Mouse (Mus musculus) midbrain, embryonic 14.5 days (tissue): ENCODE data around the gene Shisal2a. TPM values are rescaled to one million over a fixed set of nuclear protein-coding genes. Genes with fewer than 3 reads are reported as not detected.

Source experiments
- ATAC-seq: fragments of 200-750 bp; cut with Nextera tagmentation; 2 replicates; pipeline ENCODE4 v1.8.0; 2017; ENCODE audit warnings: moderate number of reproducible peaks, moderate library complexity; ENCODE audit not compliant: low FRiP score, low TSS enrichment
- DNase-seq: peaks from one replicate; pipeline ENCODE4 v3.0.0-alpha.2; 2015
- H3K27ac ChIP-seq: fragments of 300-500 bp; sonication (generic); replicated peaks from 2 replicates; pipeline ENCODE4 v1.5.1; 2014; ENCODE audit warnings: mild to moderate bottlenecking, low read depth, low read length, moderate library complexity
- H3K27me3 ChIP-seq: fragments of 300-500 bp; sonication (generic); 2 replicates; pipeline ENCODE4 v1.6.1; 2014; ENCODE audit warnings: low read length, control low read depth, mixed read lengths; ENCODE audit not compliant: control insufficient read depth, insufficient read depth
- H3K36me3 ChIP-seq: fragments of 300-500 bp; sonication (generic); 2 replicates; pipeline ENCODE4 v1.6.1; 2014; ENCODE audit warnings: low read length, control low read depth; ENCODE audit not compliant: control insufficient read depth, insufficient read depth
- H3K4me1 ChIP-seq: fragments of 300-500 bp; sonication (generic); 2 replicates; pipeline ENCODE4 v1.6.1; 2014; ENCODE audit warnings: mild to moderate bottlenecking, antibody characterized with exemption, low read length, control low read depth; ENCODE audit not compliant: control insufficient read depth, insufficient read depth
- H3K4me2 ChIP-seq: fragments of 300-500 bp; sonication (generic); 2 replicates; pipeline ENCODE4 v1.6.1; 2014; ENCODE audit warnings: mild to moderate bottlenecking, low read length, moderate library complexity
- H3K4me3 ChIP-seq: fragments of 300-500 bp; sonication (generic); replicated peaks from 2 replicates; pipeline ENCODE4 v1.5.1; 2014; ENCODE audit warnings: low read depth, low read length
- H3K9ac ChIP-seq: fragments of 300-500 bp; sonication (generic); replicated peaks from 2 replicates; pipeline ENCODE4 v1.6.1; 2014; ENCODE audit warnings: mild to moderate bottlenecking, low read length, moderate library complexity
- H3K9me3 ChIP-seq: fragments of 300-500 bp; sonication (generic); 2 replicates; pipeline ENCODE4 v1.6.1; 2016; ENCODE audit warnings: low read length, control low read depth, mixed read lengths; ENCODE audit not compliant: control insufficient read depth
- WGBS: fragments of 180-500 bp; shearing (Covaris S2); extraction: QIAGEN DNeasy Blood & Tissue Kit; methylation state at CpG from one replicate; pipeline ENCODE4 v1.1.7; 2014; 5-methylcytosine and 5-hydroxymethylcytosine counted together
- polyA plus RNA-seq: library from polyadenylated mRNA; unstranded; fragments of >200 nt; fragmentation: Nextera tagmentation; extraction: Ambion mirVana; gene quantifications from 2 replicates; pipeline ENCODE4 v1.2.1, GENCODE M21; 2014

Shisal2a gene
- polyA plus RNA-seq, 1 experiment from 2014 or later, result 4.9 TPM

DNA sequence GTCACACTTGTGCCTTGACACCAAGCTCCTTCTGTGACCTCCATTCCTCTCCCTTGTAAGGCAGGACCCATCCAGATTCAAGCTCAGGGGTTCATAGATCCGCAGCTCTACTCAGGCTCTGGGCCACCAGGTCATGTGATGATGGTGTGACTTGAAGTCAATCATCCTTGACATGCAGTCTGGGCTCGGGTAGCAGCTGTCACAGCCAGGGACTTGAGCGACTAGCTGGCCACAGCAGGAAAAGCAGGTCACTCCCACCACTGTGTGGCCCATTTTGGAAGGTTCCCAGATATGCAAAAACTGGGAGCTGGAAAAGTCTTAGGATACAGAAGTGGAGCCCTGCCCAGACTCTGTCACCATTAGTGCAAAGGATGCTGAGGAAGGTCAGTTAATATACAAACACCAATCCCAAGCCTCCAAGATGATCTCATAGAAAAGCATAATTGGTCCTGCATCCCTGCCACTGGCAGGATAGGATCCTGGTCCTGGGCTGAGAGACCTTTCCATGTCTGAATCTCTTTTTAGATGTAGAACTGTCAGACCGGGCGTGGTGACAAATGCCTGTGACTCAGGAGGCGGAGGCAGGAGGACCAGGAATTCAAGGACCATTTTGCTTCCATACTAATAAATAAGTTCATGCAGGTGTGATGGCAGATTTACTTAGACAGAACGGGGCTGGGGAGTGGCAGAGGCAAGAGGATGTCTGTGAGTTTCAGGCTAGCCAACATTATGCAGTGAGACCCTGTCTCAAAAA lies 62.3 kb downstream of the Shisal2a start:
- no peak overlapping the region for H3K27ac ChIP-seq
- H3K9ac ChIP-seq, result no peak overlapping the region
- H3K4me2 ChIP-seq, result no peak overlapping the region
- WGBS, result 71% methylated on average over 7 of the region's 7 CpGs
- H3K9me3 ChIP-seq, result no peaks in the 10 kb centered on the region
- no peaks in the 10 kb centered on the region for H3K27me3 ChIP-seq
- H3K4me3 ChIP-seq, result no peak overlapping the region
- ATAC-seq, result no peak
- no peak for DNase-seq
- no peaks in the 10 kb centered on the region for H3K36me3 ChIP-seq
- no peaks in the 10 kb centered on the region for H3K4me1 ChIP-seq

- H3K27me3 ChIP-seq, result no peaks in the 10 kb centered on the region
- no peak overlapping the region for H3K4me2 ChIP-seq
- H3K36me3 ChIP-seq, result no peaks in the 10 kb centered on the region
- no peak overlapping the region for H3K9ac ChIP-seq
- no peak overlapping the region for H3K27ac ChIP-seq
- H3K9me3 ChIP-seq, result no peaks in the 10 kb centered on the region
- no peak for DNase-seq
- H3K4me1 ChIP-seq, result no peaks in the 10 kb centered on the region
- no peak overlapping the region for H3K4me3 ChIP-seq
- WGBS, result 77% methylated on average over 6 of the region's 6 CpGs
- ATAC-seq, result no peak
These were observed 63.4 kb downstream of the Shisal2a start for GRCm38 (mm10) chr4:108319747-108320146.

- Histone ChIP-seq H3K4me2 (no peak overlapping the region), H3K9ac (no peak overlapping the region), H3K4me3 (no peak overlapping the region), H3K36me3 (no peaks in the 10 kb centered on the region), H3K4me1 (no peaks in the 10 kb centered on the region), H3K27ac (no peak overlapping the region), H3K27me3 (no peaks in the 10 kb centered on the region), H3K9me3 (no peaks in the 10 kb centered on the region)
- 88% methylated on average over 7 of the region's 8 CpGs for WGBS
- no peak for DNase-seq
- no peak for ATAC-seq
These were observed 64.2 kb downstream of the Shisal2a start for GRCm38 (mm10) chr4:108318649-108319615.

Other genes with a start within 250 kb of the Shisal2a start
- gene Scp2, start 238.4 kb downstream of the Shisal2a start, polyA plus RNA-seq, result 210 and 212 TPM in 2 replicates
- 6.3 and 7.6 TPM in 2 replicates for gene Echdc2, start 217.9 kb downstream of the Shisal2a start, polyA plus RNA-seq
- gene Zyg11a, start 165.3 kb downstream of the Shisal2a start, polyA plus RNA-seq, result not detected in 2 replicates
- gene Zyg11b, start 82.3 kb downstream of the Shisal2a start, polyA plus RNA-seq, result 37.0 and 49.7 TPM in 2 replicates
- gene Coa7, start 55.2 kb downstream of the Shisal2a start, polyA plus RNA-seq, result 45.7 and 46.4 TPM in 2 replicates
- gene Gpx7, start 23.6 kb upstream of the Shisal2a start, polyA plus RNA-seq, result 16.2 and 23.9 TPM in 2 replicates
- gene Tut4, start 76.1 kb upstream of the Shisal2a start, polyA plus RNA-seq, result 59.0 and 70.7 TPM in 2 replicates
- 77.2 and 88.0 TPM in 2 replicates for gene Prpf38a, start 196.0 kb upstream of the Shisal2a start, polyA plus RNA-seq
- 1.5 and 2.1 TPM in 2 replicates for gene Orc1, start 196.1 kb upstream of the Shisal2a start, polyA plus RNA-seq
- 21.1 and 25.3 TPM in 2 replicates for gene Cc2d1b, start 236.6 kb upstream of the Shisal2a start, polyA plus RNA-seq